Mouse (Mus musculus): ENCODE measurements around the gene Tubb5.

The Tubb5 gene

GRCm38 (mm10) chr17:35822964-35823937, 14.9 kb downstream of the Tubb5 start, which contains the start of gene Flot1:
Flot1 (plus strand) TSS chr17:35823230.
- peak; percentile 76 for DNase-seq

GRCm38 (mm10) chr17:35822564-35822963, 15.5 kb downstream of the Tubb5 start:
- no peak for DNase-seq

GRCm38 (mm10) chr17:35821439-35822430, 16.4 kb downstream of the Tubb5 start, which contains the start of gene Ier3:
Ier3 (plus strand) TSS chr17:35821684.
- peak; percentile 54 for DNase-seq

GRCm38 (mm10) chr17:35820111-35820510, 18.0 kb downstream of the Tubb5 start:
- DNase-seq = no peak

- no peak for DNase-seq
These were observed 20.9 kb downstream of the Tubb5 start for GRCm38 (mm10) chr17:35817226-35817625.

GRCm38 (mm10) chr17:35816686-35817085, 21.4 kb downstream of the Tubb5 start:
- no peak for DNase-seq

GRCm38 (mm10) chr17:35815836-35816235, 22.3 kb downstream of the Tubb5 start:
- DNase-seq = no peak

- DNase-seq = no peak
These were observed 23.4 kb downstream of the Tubb5 start for GRCm38 (mm10) chr17:35814678-35815077.

GRCm38 (mm10) chr17:35813653-35814052, 24.5 kb downstream of the Tubb5 start:
- no peak for DNase-seq

- DNase-seq = no peak
These were observed 24.9 kb downstream of the Tubb5 start for GRCm38 (mm10) chr17:35813245-35813647.

- DNase-seq = no peak
These were observed 25.4 kb downstream of the Tubb5 start for GRCm38 (mm10) chr17:35812736-35813135.

GRCm38 (mm10) chr17:35812307-35812706, 25.8 kb downstream of the Tubb5 start:
- no peak for DNase-seq

- DNase-seq = no peak
These were observed 27.0 kb downstream of the Tubb5 start for GRCm38 (mm10) chr17:35810900-35811648.

GRCm38 (mm10) chr17:35809395-35809794, 28.7 kb downstream of the Tubb5 start:
- DNase-seq = no peak

- DNase-seq = no peak
These were observed 30.0 kb downstream of the Tubb5 start for GRCm38 (mm10) chr17:35808073-35808472.

GRCm38 (mm10) chr17:35803858-35804399, 34.2 kb downstream of the Tubb5 start:
- DNase-seq = no peak

- DNase-seq = no peak
These were observed 35.1 kb downstream of the Tubb5 start for GRCm38 (mm10) chr17:35803020-35803419.

- DNase-seq = no peak
These were observed 37.2 kb downstream of the Tubb5 start for GRCm38 (mm10) chr17:35800905-35801304.

- no peak for DNase-seq
These were observed 41.3 kb downstream of the Tubb5 start for GRCm38 (mm10) chr17:35796835-35797234.

- no peak for DNase-seq
These were observed 42.5 kb downstream of the Tubb5 start for GRCm38 (mm10) chr17:35795656-35796055.

- no peak for DNase-seq
These were observed 43.0 kb downstream of the Tubb5 start for GRCm38 (mm10) chr17:35795099-35795498.

- no peak for DNase-seq
These were observed 45.3 kb downstream of the Tubb5 start for GRCm38 (mm10) chr17:35792837-35793236.

All from cerebellum, adult 11 months (tissue).